In genomic region chr11:87778100-87778765, GRCm38 (mm10) we compare ENCODE assay signal across 9 mouse cellular contexts. TPM values are rescaled to one million over a fixed set of nuclear protein-coding genes. Genes with fewer than 3 reads are reported as not detected.
DNase-seq lines count a peak whose midpoint lies in the region; ATAC-seq and TF ChIP-seq lines count a peak whose summit lies in the region.
"Had no signal": no experiment of that assay in that cellular context is flagged by ENCODE, and none has a peak within 500 bp of the region (broad histone marks: within the 10 kb centered on the region; RNA-seq: fewer than 3 reads in every experiment).

No protein-coding gene starts in this region.

- H3K27ac ChIP-seq in kidney, postnatal 0 days: peak overlapping the region; percentile 57; the same call in 1 of the 2 replicates
- no peak overlapping the region for H3K27ac ChIP-seq in liver, embryonic 14.5 days
- no peak overlapping the region for H3K27ac ChIP-seq in neural tube, embryonic 12.5 days

- ATAC-seq in kidney, postnatal 0 days (replicated peaks; ENCODE audit: low FRiP score, low read depth): peak; percentile 88
- peak; percentile 57; the same call in 1 of the 2 replicates for ATAC-seq in liver, embryonic 14.5 days (ENCODE audit: insufficient read depth)
- peak; percentile 67; the same call in 1 of the 2 replicates for ATAC-seq in neural tube, embryonic 12.5 days (ENCODE audit: low FRiP score, low read depth)

- peaks cover 11% of the 10 kb centered on the region; the same call in 1 of the 2 replicates for H3K4me1 ChIP-seq in kidney, postnatal 0 days (replicated peaks; ENCODE audit: insufficient read depth, low read length)
- no peaks in the 10 kb centered on the region for H3K4me1 ChIP-seq in liver, embryonic 14.5 days (replicated peaks; ENCODE audit: control insufficient read depth in 2 of 2, insufficient read depth in 2 of 2, low read length in 1 of 2)
- peaks cover 14% of the 10 kb centered on the region for H3K4me1 ChIP-seq in neural tube, embryonic 12.5 days

- H3K4me3 ChIP-seq in kidney, postnatal 0 days (replicated peaks; ENCODE audit: low read depth, low read length): peak overlapping the region; percentile 36
- H3K4me3 ChIP-seq in liver, embryonic 14.5 days (ENCODE audit: insufficient read depth in 1 of 2, low read depth in 2 of 2, low read length in 2 of 2): peak overlapping the region in 1 of 2 experiments; percentile 17; a peak in 2 of 4 replicates
- peak overlapping the region; percentile 26 for H3K4me3 ChIP-seq in neural tube, embryonic 12.5 days

- H3K4me2 ChIP-seq in kidney, postnatal 0 days (ENCODE audit: low read length): peak overlapping the region; percentile 76
- H3K4me2 ChIP-seq in liver, embryonic 14.5 days (ENCODE audit: low read depth): peak overlapping the region; percentile 54
- H3K4me2 ChIP-seq in neural tube, embryonic 12.5 days (replicated peaks): peak overlapping the region; percentile 66

- TF ChIP-seq CTCF in kidney, postnatal 0 days (IDR thresholded peaks at IDR 0.05; ENCODE audit: low read depth): no peak
- no peak for TF ChIP-seq CTCF in liver, embryonic 14.5 days (IDR thresholded peaks at IDR 0.05; ENCODE audit: low read depth)

- H3K9me3 ChIP-seq in kidney, postnatal 0 days (replicated peaks; ENCODE audit: low read length): no peaks in the 10 kb centered on the region
- H3K9me3 ChIP-seq in liver, embryonic 14.5 days (ENCODE audit: control insufficient read depth, low read length): no peaks in the 10 kb centered on the region
- H3K9me3 ChIP-seq in neural tube, embryonic 12.5 days: no peaks in the 10 kb centered on the region

- no peaks in the 10 kb centered on the region for H3K36me3 ChIP-seq in kidney, postnatal 0 days (ENCODE audit: insufficient read depth, low read length)
- no peaks in the 10 kb centered on the region for H3K36me3 ChIP-seq in liver, embryonic 14.5 days (replicated peaks; ENCODE audit: control insufficient read depth, insufficient read depth, low read depth)
- H3K36me3 ChIP-seq in neural tube, embryonic 12.5 days: peaks cover 22% of the 10 kb centered on the region

- no peak for TF ChIP-seq EP300 in liver, embryonic 14.5 days (IDR thresholded peaks at IDR 0.05; ENCODE audit: low read depth)

- DNase-seq in gastrocnemius, postnatal 14 days: peak; percentile 41
- DNase-seq in gastrocnemius, adult 8-10 months (ENCODE audit: low spot score in 2 of 2): no peak
- peak; percentile 88 for DNase-seq in cerebellum, adult 9-10 months
- peak; percentile 54 to 57 for DNase-seq in frontal cortex, postnatal 36 days (ENCODE audit: low spot score in 2 of 2)
- peak; percentile 83 for DNase-seq in kidney, postnatal 0 days (ENCODE audit: low spot score)
- no peak for DNase-seq in liver, embryonic 14.5 days (ENCODE audit: low read depth in 3 of 3, low spot score in 3 of 3)
- DNase-seq in thymus, postnatal 4 days: peak; percentile 65

- intact Hi-C loops in gastrocnemius, postnatal 14 days (cut with DNase I; ENCODE audit: low total_unique reads): no loop called here

- 2% methylated on average over 25 of the region's 32 CpGs for WGBS in kidney, postnatal 0 days
- 35% methylated on average over 29 of the region's 32 CpGs for WGBS in liver, embryonic 14.5 days (ENCODE audit: insufficient replicate concordance)
- 10% methylated on average over 32 of the region's 32 CpGs for WGBS in neural tube, embryonic 12.5 days

- no peaks in the 10 kb centered on the region for H3K27me3 ChIP-seq in kidney, postnatal 0 days (ENCODE audit: insufficient read depth, low read length)
- H3K27me3 ChIP-seq in liver, embryonic 14.5 days (ENCODE audit: control insufficient read depth, insufficient read depth, low read length): no peaks in the 10 kb centered on the region; the same call in 1 of the 2 replicates
- H3K27me3 ChIP-seq in neural tube, embryonic 12.5 days (replicated peaks): peaks cover 14% of the 10 kb centered on the region
- H3K27me3 ChIP-seq: CH12.LX had no signal

- peak overlapping the region; percentile 65 for H3K9ac ChIP-seq in kidney, postnatal 0 days (ENCODE audit: low read depth, low read length)
- H3K9ac ChIP-seq in liver, embryonic 14.5 days (replicated peaks): no peak overlapping the region
- H3K9ac ChIP-seq in neural tube, embryonic 12.5 days: peak overlapping the region; percentile 29; the same call in 1 of the 2 replicates

RNA-seq across cellular contexts. Expression of gene Mpo, which starts 15.1 kb away (rescaled TPM):
- not detected for total RNA-seq in gastrocnemius, postnatal 14 days (2021)
- total RNA-seq in gastrocnemius, adult 8-10 months (2022): not detected
- polyA plus RNA-seq in kidney, postnatal 0 days (2015; fragmentation: Nextera tagmentation; extraction: Ambion mirVana): 0.12 and 0.52 TPM in 2 replicates
- polyA plus RNA-seq in liver, embryonic 14.5 days (2012; rRNA removed): 142 and 163 TPM in 2 replicates
- 301 and 360 TPM in 2 replicates for polyA plus RNA-seq in liver, embryonic 14.5 days (2014; fragmentation: Nextera tagmentation; extraction: Ambion mirVana)
- polyA plus RNA-seq in neural tube, embryonic 12.5 days (2016; fragmentation: Nextera tagmentation; extraction: Ambion mirVana): 2.8 and 3.6 TPM in 2 replicates
- total RNA-seq: CH12.LX had no signal

RNA-seq across cellular contexts. Expression of gene Tspoap1, which starts 17.9 kb away (rescaled TPM):
- under 1 TPM; 0.04 TPM for total RNA-seq in gastrocnemius, postnatal 14 days (2021)
- total RNA-seq in gastrocnemius, adult 8-10 months (2022): not detected
- 1.9 and 2.5 TPM in 2 replicates for polyA plus RNA-seq in kidney, postnatal 0 days (2015; fragmentation: Nextera tagmentation; extraction: Ambion mirVana)
- 5.4 and 5.5 TPM in 2 replicates for polyA plus RNA-seq in liver, embryonic 14.5 days (2012; rRNA removed)
- polyA plus RNA-seq in liver, embryonic 14.5 days (2014; fragmentation: Nextera tagmentation; extraction: Ambion mirVana): 1.1 and 2.4 TPM in 2 replicates
- polyA plus RNA-seq in neural tube, embryonic 12.5 days (2016; fragmentation: Nextera tagmentation; extraction: Ambion mirVana): 23.6 and 26.1 TPM in 2 replicates

RNA-seq across cellular contexts. Expression of gene Supt4a, which starts 40.9 kb away (rescaled TPM):
- 10 to 100 TPM; 30.8 to 36.4 TPM for total RNA-seq in gastrocnemius, postnatal 14 days (2021)
- 10 to 100 TPM; 33.6 to 41.0 (median 36.9) TPM for total RNA-seq in gastrocnemius, adult 8-10 months (2022)
- 165 and 171 TPM in 2 replicates for polyA plus RNA-seq in kidney, postnatal 0 days (2015; fragmentation: Nextera tagmentation; extraction: Ambion mirVana)
- 111 TPM in 2 replicates for polyA plus RNA-seq in liver, embryonic 14.5 days (2012; rRNA removed)
- 211 and 214 TPM in 2 replicates for polyA plus RNA-seq in liver, embryonic 14.5 days (2014; fragmentation: Nextera tagmentation; extraction: Ambion mirVana)
- polyA plus RNA-seq in neural tube, embryonic 12.5 days (2016; fragmentation: Nextera tagmentation; extraction: Ambion mirVana): 149 TPM in 2 replicates

RNA-seq across cellular contexts. Expression of gene Lpo, which starts 49.9 kb away (rescaled TPM):
- total RNA-seq in gastrocnemius, postnatal 14 days (2021): not detected
- not detected for total RNA-seq in gastrocnemius, adult 8-10 months (2022)
- 1.0 and 2.0 TPM in 2 replicates for polyA plus RNA-seq in kidney, postnatal 0 days (2015; fragmentation: Nextera tagmentation; extraction: Ambion mirVana)
- 0.02 TPM in 1 of 2 replicates, not detected in the other for polyA plus RNA-seq in liver, embryonic 14.5 days (2012; rRNA removed)
- not detected in 2 replicates for polyA plus RNA-seq in liver, embryonic 14.5 days (2014; fragmentation: Nextera tagmentation; extraction: Ambion mirVana)
- polyA plus RNA-seq in neural tube, embryonic 12.5 days (2016; fragmentation: Nextera tagmentation; extraction: Ambion mirVana): 0.33 and 0.42 TPM in 2 replicates
- total RNA-seq: CH12.LX had no signal

Comparison
In these comparisons a context has a peak if more than half of its experiments do, and no peak if none do; other contexts are left out.
1. DNase-seq: peak in gastrocnemius, postnatal 14 days (single experiment), cerebellum, adult 9-10 months (single experiment), frontal cortex, postnatal 36 days (2 of 2), kidney, postnatal 0 days (single experiment) and thymus, postnatal 4 days (single experiment); none in gastrocnemius, adult 8-10 months (0 of 2) and liver, embryonic 14.5 days (0 of 3).
2. RNA of gene Mpo, which starts 15.1 kb away (polyA plus RNA-seq): 142 to 360 TPM in liver, embryonic 14.5 days; 2.8 to 3.6 TPM in neural tube, embryonic 12.5 days and 0.12 to 0.52 TPM in kidney, postnatal 0 days; every median in the first group is over 10 times any median in the second.
3. Peak in every context shown above with its lines, with median percentiles within 50 percentile points of each other: ATAC-seq and H3K4me2 ChIP-seq.